Mouse (Mus musculus): ENCODE data around the gene Pknox1.

- TF ChIP-seq CTCF (IDR thresholded peaks at IDR 0.05; ENCODE audit: low read depth) (no peak), EP300 (IDR thresholded peaks at IDR 0.05; ENCODE audit: low read depth) (no peak)
Observed at GRCm38 (mm10) chr17:31525114-31525513, 39.4 kb upstream of the Pknox1 start.

All from heart, postnatal 0 days (tissue).